ENCODE assay signal across 7 mouse cellular contexts in genomic region chr1:153048147-153048878, GRCm38 (mm10).
DNase-seq lines count a peak whose midpoint lies in the region; ATAC-seq and TF ChIP-seq lines count a peak whose summit lies in the region.

No protein-coding gene starts in this region.

- TF ChIP-seq CTCF in testis, adult 2 months (IDR thresholded peaks at IDR 0.05; ENCODE audit: control insufficient read depth, insufficient read depth, insufficient replicate concordance, low read depth, low read length) = peak; percentile 21; the same call in 1 of the 2 replicates

- H3K27me3 ChIP-seq in testis, adult 2 months (ENCODE audit: control insufficient read depth, insufficient read depth, low read length) = no peaks in the 10 kb centered on the region

- DNase-seq in adipocyte (ENCODE audit: low spot score) = peak; percentile 91
- DNase-seq in cerebellum, adult 8-10 months = peak; percentile 62
- peak; percentile 31 to 60 for DNase-seq in gastrocnemius, postnatal 4 days (ENCODE audit: low spot score in 2 of 2)
- DNase-seq in kidney, adult 18-20 months = peak; percentile 30
- DNase-seq in lung, postnatal 4 days = peak; percentile 72 to 85

- no peak for TF ChIP-seq POLR2A in testis, adult 2 months (IDR thresholded peaks at IDR 0.05; ENCODE audit: control insufficient read depth, low read depth, low read length)

- H3K4me3 ChIP-seq in testis, adult 2 months (ENCODE audit: control insufficient read depth, low read depth, low read length) = no peak overlapping the region

- no peaks in the 10 kb centered on the region for H3K36me3 ChIP-seq in testis, adult 2 months (ENCODE audit: control insufficient read depth, insufficient read depth, low read length)

- H3K27ac ChIP-seq in testis, adult 2 months (ENCODE audit: control insufficient read depth, insufficient read depth, low read depth, low read length) = no peak overlapping the region

- ATAC-seq in megakaryocyte, adult 5-6 weeks (ENCODE audit: poor library complexity, severe bottlenecking) = no peak

- peaks cover 2% of the 10 kb centered on the region; the same call in 1 of the 2 replicates for H3K4me1 ChIP-seq in testis, adult 2 months (ENCODE audit: control insufficient read depth, insufficient read depth, low read length)

Comparison
In these comparisons a context has a peak if more than half of its experiments do, and no peak if none do; other contexts are left out.
1. DNase-seq: peak in every context shown above with its lines; median percentile 91 in adipocyte; 78 in lung, postnatal 4 days; 62 in cerebellum, adult 8-10 months; 46 in gastrocnemius, postnatal 4 days; 30 in kidney, adult 18-20 months.